In the genomic region with DNA sequence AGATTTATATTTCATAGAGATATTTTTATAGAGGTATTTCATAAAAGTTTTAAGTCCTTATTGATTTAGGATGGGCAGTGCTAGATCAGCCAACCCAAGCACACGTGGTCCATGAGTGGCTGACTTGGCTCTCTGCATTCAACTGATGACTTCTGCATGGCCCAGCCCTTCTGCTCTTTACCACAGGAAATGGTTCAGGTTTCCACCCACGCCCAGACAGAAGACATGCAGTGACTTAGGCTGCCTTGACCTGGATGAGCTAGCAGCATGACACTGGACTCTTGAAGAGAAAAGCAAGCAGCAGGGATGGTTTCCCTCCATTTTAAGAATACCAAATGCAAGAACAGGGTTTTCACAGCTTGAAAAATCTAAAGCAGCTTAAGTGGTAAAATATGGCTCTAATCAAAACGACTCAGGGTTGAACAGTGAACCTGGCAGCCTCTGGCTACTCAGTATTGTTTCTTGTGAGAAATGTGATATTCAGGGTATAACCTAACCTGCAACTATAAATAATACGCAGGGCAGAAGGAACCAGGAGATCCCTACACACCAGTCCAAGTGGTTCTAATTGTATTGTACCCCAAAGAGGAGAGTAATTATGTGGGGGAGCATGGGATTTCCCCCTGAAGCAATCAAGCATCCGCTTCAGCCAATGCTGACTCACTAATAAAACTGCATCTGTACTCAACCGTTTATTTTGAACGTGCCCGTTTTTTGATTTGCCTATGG, we compare ENCODE assay signal across 12 mouse cellular contexts.
DNase-seq lines count a peak whose midpoint lies in the region; ATAC-seq lines count a peak whose summit lies in the region.
"Had no signal": no experiment of that assay in that cellular context is flagged by ENCODE, and none has a peak within 500 bp of the region (broad histone marks: within the 10 kb centered on the region; RNA-seq: fewer than 3 reads in every experiment).

No protein-coding gene starts in this region.

- WGBS in neural tube, embryonic 13.5 days: 57% methylated on average over 8 of the region's 8 CpGs
- WGBS in forebrain, embryonic 15.5 days: 40% methylated on average over 8 of the region's 8 CpGs

- intact Hi-C loops in left cerebral cortex, postnatal 10 days (cut with DNase I): no loop called here

- peak overlapping the region; percentile 45 for H3K4me2 ChIP-seq in neural tube, embryonic 13.5 days
- peak overlapping the region; percentile 31 for H3K4me2 ChIP-seq in forebrain, embryonic 15.5 days (replicated peaks)
- H3K4me2 ChIP-seq: limb, embryonic 15.5 days had no signal

- peaks cover 9% of the 10 kb centered on the region; the same call in 1 of the 2 replicates for H3K36me3 ChIP-seq in neural tube, embryonic 13.5 days
- no peaks in the 10 kb centered on the region for H3K36me3 ChIP-seq in forebrain, embryonic 15.5 days
- H3K36me3 ChIP-seq: limb, embryonic 15.5 days had no signal

- no peak for DNase-seq in neural tube, embryonic 10.5 days (ENCODE audit: extremely low spot score, low spot score)
- DNase-seq in spleen, adult 12 weeks (ENCODE audit: low spot score): no peak
- DNase-seq in left cerebral cortex, postnatal 10 days (ENCODE audit: extremely low spot score in 1 of 2, low spot score in 2 of 2): no peak
- no peak for DNase-seq in cerebellum, adult 11-12 months
- no peak for DNase-seq in layer of hippocampus, adult 8-10 months (ENCODE audit: low spot score in 2 of 2)
- DNase-seq: adrenal gland, adult 8-10 months; cerebellum, adult 2 months; kidney, postnatal 4 days had no signal

- H3K9ac ChIP-seq in neural tube, embryonic 13.5 days: no peak overlapping the region
- no peak overlapping the region for H3K9ac ChIP-seq in forebrain, embryonic 15.5 days (replicated peaks)
- H3K9ac ChIP-seq: limb, embryonic 15.5 days had no signal

- peaks cover 12% of the 10 kb centered on the region; the same call in 1 of the 2 replicates for H3K27me3 ChIP-seq in neural tube, embryonic 13.5 days
- no peaks in the 10 kb centered on the region for H3K27me3 ChIP-seq in forebrain, embryonic 15.5 days
- H3K27me3 ChIP-seq: limb, embryonic 15.5 days had no signal

- H3K9me3 ChIP-seq in neural tube, embryonic 13.5 days: peaks cover 16% of the 10 kb centered on the region
- H3K9me3 ChIP-seq in forebrain, embryonic 15.5 days: 0 out of 2 replicates have a peak, but pooled peaks cover 9% of the 10 kb centered on the region
- H3K9me3 ChIP-seq: limb, embryonic 15.5 days had no signal

- no peak overlapping the region for H3K4me3 ChIP-seq in neural tube, embryonic 13.5 days
- H3K4me3 ChIP-seq in forebrain, embryonic 15.5 days: no peak overlapping the region
- H3K4me3 ChIP-seq: limb, embryonic 15.5 days had no signal

- peaks cover 24% of the 10 kb centered on the region for H3K4me1 ChIP-seq in neural tube, embryonic 13.5 days (replicated peaks)
- peaks cover 30% of the 10 kb centered on the region for H3K4me1 ChIP-seq in forebrain, embryonic 15.5 days

- ATAC-seq in neural tube, embryonic 13.5 days (ENCODE audit: low read depth): no peak
- ATAC-seq in forebrain, embryonic 15.5 days (replicated peaks): no peak
- ATAC-seq in megakaryocyte, adult 5-6 weeks (ENCODE audit: poor library complexity, severe bottlenecking): peak; percentile 51

- peak overlapping the region; percentile 43 for H3K27ac ChIP-seq in neural tube, embryonic 13.5 days (replicated peaks)
- H3K27ac ChIP-seq in forebrain, embryonic 15.5 days (replicated peaks): peak overlapping the region; percentile 46
- H3K27ac ChIP-seq: limb, embryonic 15.5 days had no signal
